Mouse (Mus musculus) liver, embryonic 13.5 days (tissue): ENCODE measurements around the gene Camta1. TPM values are rescaled to one million over a fixed set of nuclear protein-coding genes. Genes with fewer than 3 reads are reported as not detected.

Experiments used
- ATAC-seq: fragments of 200-750 bp; cut with Nextera tagmentation; 2 replicates; pipeline ENCODE4 v1.8.0; 2017; ENCODE audit warnings: low read depth, mild to moderate bottlenecking, moderate number of reproducible peaks, moderate library complexity
- DNase-seq: peaks from one replicate; pipeline ENCODE4 v3.0.0; 2022
- H3K27ac ChIP-seq: fragments of 300-500 bp; sonication (generic); 2 replicates; pipeline ENCODE4 v1.5.1; 2015; ENCODE audit warnings: moderate library complexity, mild to moderate bottlenecking, inconsistent platforms
- H3K27me3 ChIP-seq: fragments of 300-500 bp; sonication (generic); 2 replicates; pipeline ENCODE4 v1.6.1; 2015; ENCODE audit warnings: mild to moderate bottlenecking, inconsistent platforms
- H3K36me3 ChIP-seq: fragments of 300-500 bp; sonication (generic); 2 replicates; pipeline ENCODE4 v1.6.1; 2015; ENCODE audit warnings: mild to moderate bottlenecking, inconsistent platforms
- H3K4me1 ChIP-seq: fragments of 300-500 bp; sonication (generic); replicated peaks from 2 replicates; pipeline ENCODE4 v1.6.1; 2015; ENCODE audit warnings: inconsistent platforms
- H3K4me2 ChIP-seq: fragments of 300-500 bp; sonication (generic); 2 replicates; pipeline ENCODE4 v1.6.1; 2015; ENCODE audit warnings: inconsistent platforms, mild to moderate bottlenecking, moderate library complexity
- H3K4me3 ChIP-seq: fragments of 300-500 bp; sonication (generic); replicated peaks from 2 replicates; pipeline ENCODE4 v1.5.1; 2015; ENCODE audit warnings: mild to moderate bottlenecking, inconsistent platforms
- H3K9ac ChIP-seq: fragments of 300-500 bp; sonication (generic); 2 replicates; pipeline ENCODE4 v1.6.1; 2015; ENCODE audit warnings: mild to moderate bottlenecking, inconsistent platforms
- H3K9me3 ChIP-seq: fragments of 300-500 bp; sonication (generic); replicated peaks from 2 replicates; pipeline ENCODE4 v1.6.1; 2016; ENCODE audit warnings: inconsistent platforms
- WGBS: fragments of 180-500 bp; shearing (Covaris S2); methylation state at CpG from one replicate; pipeline ENCODE4 v1.1.7; 2015; ENCODE audit not compliant: insufficient replicate concordance; 5-methylcytosine and 5-hydroxymethylcytosine counted together
- polyA plus RNA-seq: library from polyadenylated mRNA; unstranded; fragments of >200 nt; fragmentation: Nextera tagmentation; extraction: Ambion mirVana; gene quantifications from 2 replicates; pipeline ENCODE4 v1.2.1, GENCODE M21; 2015

Gene Camta1
- polyA plus RNA-seq, 1 experiment from 2014 or later: 43.6 TPM

GRCm38 (mm10) chr4:150962231-150962630 lies 899.4 kb downstream of the Camta1 start:
- Histone ChIP-seq H3K27ac (no peak overlapping the region), H3K4me1 (peaks cover 6% of the 10 kb centered on the region; the same call in 1 of the 2 replicates), H3K9ac (no peak overlapping the region), H3K27me3 (no peaks in the 10 kb centered on the region), H3K4me3 (no peak overlapping the region), H3K36me3 (no peaks in the 10 kb centered on the region), H3K4me2 (no peak overlapping the region), H3K9me3 (no peaks in the 10 kb centered on the region)
- ATAC-seq (no peak), DNase-seq (no peak)
- WGBS: 50% methylated on average over 6 of the region's 6 CpGs

GRCm38 (mm10) chr4:150958536-150958935 lies 903.1 kb downstream of the Camta1 start:
- H3K4me1 ChIP-seq: no peaks in the 10 kb centered on the region
- no peaks in the 10 kb centered on the region for H3K27me3 ChIP-seq
- H3K9ac ChIP-seq: no peak overlapping the region
- ATAC-seq (no peak), DNase-seq (no peak)
- H3K9me3 ChIP-seq: no peaks in the 10 kb centered on the region
- H3K27ac ChIP-seq: no peak overlapping the region
- WGBS: 47% methylated on average over 7 of the region's 7 CpGs
- no peak overlapping the region for H3K4me2 ChIP-seq
- H3K4me3 ChIP-seq: no peak overlapping the region
- H3K36me3 ChIP-seq: no peaks in the 10 kb centered on the region

- Histone ChIP-seq H3K27ac (no peak overlapping the region), H3K4me2 (no peak overlapping the region), H3K9me3 (no peaks in the 10 kb centered on the region), H3K27me3 (no peaks in the 10 kb centered on the region), H3K4me3 (no peak overlapping the region), H3K4me1 (no peaks in the 10 kb centered on the region), H3K36me3 (no peaks in the 10 kb centered on the region), H3K9ac (no peak overlapping the region)
- 66% methylated on average over 1 of the region's 1 CpGs for WGBS
- DNase-seq (no peak), ATAC-seq (no peak)
Observed at GRCm38 (mm10) chr4:150957106-150957458, 904.6 kb downstream of the Camta1 start.

- H3K27ac ChIP-seq: no peak overlapping the region
- no peaks in the 10 kb centered on the region for H3K36me3 ChIP-seq
- H3K9me3 ChIP-seq: no peaks in the 10 kb centered on the region
- 69% methylated on average over 13 of the region's 13 CpGs for WGBS
- no peak overlapping the region for H3K9ac ChIP-seq
- no peak overlapping the region for H3K4me2 ChIP-seq
- H3K4me1 ChIP-seq: no peaks in the 10 kb centered on the region
- H3K27me3 ChIP-seq: no peaks in the 10 kb centered on the region
- DNase-seq (no peak), ATAC-seq (no peak)
- no peak overlapping the region for H3K4me3 ChIP-seq
Observed at GRCm38 (mm10) chr4:150956369-150957105, 905.1 kb downstream of the Camta1 start.

GRCm38 (mm10) chr4:150950972-150951371 lies 910.7 kb downstream of the Camta1 start:
- Histone ChIP-seq H3K9me3 (no peaks in the 10 kb centered on the region), H3K4me1 (no peaks in the 10 kb centered on the region), H3K27ac (no peak overlapping the region), H3K27me3 (no peaks in the 10 kb centered on the region), H3K4me3 (no peak overlapping the region), H3K4me2 (no peak overlapping the region), H3K36me3 (no peaks in the 10 kb centered on the region), H3K9ac (no peak overlapping the region)
- ATAC-seq (no peak), DNase-seq (no peak)
- 61% methylated on average over 10 of the region's 10 CpGs for WGBS

GRCm38 (mm10) chr4:150944707-150945106 lies 917.0 kb downstream of the Camta1 start:
- Histone ChIP-seq H3K4me1 (no peaks in the 10 kb centered on the region), H3K27ac (no peak overlapping the region), H3K4me3 (no peak overlapping the region), H3K9me3 (no peaks in the 10 kb centered on the region), H3K27me3 (no peaks in the 10 kb centered on the region), H3K4me2 (no peak overlapping the region), H3K36me3 (no peaks in the 10 kb centered on the region), H3K9ac (no peak overlapping the region)
- WGBS: 67% methylated on average over 7 of the region's 7 CpGs
- DNase-seq (no peak), ATAC-seq (no peak)

- H3K9ac ChIP-seq: no peak overlapping the region
- DNase-seq: no peak
- H3K4me2 ChIP-seq: no peak overlapping the region
- no peaks in the 10 kb centered on the region for H3K4me1 ChIP-seq
- H3K27ac ChIP-seq: no peak overlapping the region
- H3K27me3 ChIP-seq: no peaks in the 10 kb centered on the region
- WGBS: 58% methylated on average over 13 of the region's 13 CpGs
- no peak for ATAC-seq
- no peak overlapping the region for H3K4me3 ChIP-seq
- no peaks in the 10 kb centered on the region for H3K9me3 ChIP-seq
- no peaks in the 10 kb centered on the region for H3K36me3 ChIP-seq
Observed at GRCm38 (mm10) chr4:150939991-150940651, 921.6 kb downstream of the Camta1 start.

GRCm38 (mm10) chr4:150938063-150938452 lies 923.6 kb downstream of the Camta1 start:
- ATAC-seq (no peak), DNase-seq (no peak)
- no peak overlapping the region for H3K4me3 ChIP-seq
- H3K27me3 ChIP-seq: peaks cover 6% of the 10 kb centered on the region
- H3K27ac ChIP-seq: no peak overlapping the region
- H3K9me3 ChIP-seq: no peaks in the 10 kb centered on the region
- H3K4me2 ChIP-seq: no peak overlapping the region
- no peaks in the 10 kb centered on the region for H3K4me1 ChIP-seq
- no peak overlapping the region for H3K9ac ChIP-seq
- WGBS: 23% methylated on average over 14 of the region's 14 CpGs
- H3K36me3 ChIP-seq: no peaks in the 10 kb centered on the region

GRCm38 (mm10) chr4:150937293-150938062 lies 924.2 kb downstream of the Camta1 start:
- ATAC-seq (no peak), DNase-seq (no peak)
- no peak overlapping the region for H3K4me2 ChIP-seq
- H3K9me3 ChIP-seq: no peaks in the 10 kb centered on the region
- no peak overlapping the region for H3K27ac ChIP-seq
- no peak overlapping the region for H3K9ac ChIP-seq
- no peaks in the 10 kb centered on the region for H3K36me3 ChIP-seq
- H3K4me1 ChIP-seq: no peaks in the 10 kb centered on the region
- peaks cover 6% of the 10 kb centered on the region for H3K27me3 ChIP-seq
- WGBS: 59% methylated on average over 16 of the region's 16 CpGs
- H3K4me3 ChIP-seq: no peak overlapping the region

- 61% methylated on average over 1 of the region's 1 CpGs for WGBS
- H3K4me2 ChIP-seq: no peak overlapping the region
- H3K36me3 ChIP-seq: no peaks in the 10 kb centered on the region
- no peak overlapping the region for H3K27ac ChIP-seq
- H3K4me3 ChIP-seq: no peak overlapping the region
- no peak overlapping the region for H3K9ac ChIP-seq
- peaks cover 6% of the 10 kb centered on the region for H3K27me3 ChIP-seq
- ATAC-seq (no peak), DNase-seq (no peak)
- H3K4me1 ChIP-seq: no peaks in the 10 kb centered on the region
- H3K9me3 ChIP-seq: no peaks in the 10 kb centered on the region
Observed at GRCm38 (mm10) chr4:150933503-150933902, 928.2 kb downstream of the Camta1 start.

- peaks cover 8% of the 10 kb centered on the region for H3K4me1 ChIP-seq
- ATAC-seq: no peak
- no peak overlapping the region for H3K4me3 ChIP-seq
- 30% methylated on average over 10 of the region's 10 CpGs for WGBS
- H3K36me3 ChIP-seq: no peaks in the 10 kb centered on the region
- H3K27ac ChIP-seq: no peak overlapping the region
- DNase-seq: no peak
- H3K27me3 ChIP-seq: no peaks in the 10 kb centered on the region
- no peak overlapping the region for H3K4me2 ChIP-seq
- H3K9ac ChIP-seq: no peak overlapping the region
- no peaks in the 10 kb centered on the region for H3K9me3 ChIP-seq
Observed at GRCm38 (mm10) chr4:150927789-150928188, 933.9 kb downstream of the Camta1 start.
